Mouse (Mus musculus) limb, embryonic 11.5 days (tissue): Measurements from ENCODE around the gene Arhgef26. TPM values are rescaled to one million over a fixed set of nuclear protein-coding genes. Genes with fewer than 3 reads are reported as not detected.

Experiments used
- ATAC-seq: fragments of 200-750 bp; cut with Nextera tagmentation; 2 replicates; pipeline ENCODE4 v1.8.0; 2017; ENCODE audit warnings: low read depth; ENCODE audit not compliant: insufficient number of reproducible peaks, low FRiP score, low TSS enrichment
- DNase-seq: peaks from one replicate; pipeline ENCODE4 v3.0.0-alpha.2; 2015; ENCODE audit warnings: low spot score
- H3K27ac ChIP-seq: fragments of 300-500 bp; sonication (generic); replicated peaks from 2 replicates; pipeline ENCODE4 v1.5.1; 2014; ENCODE audit warnings: low read depth, mild to moderate bottlenecking, low read length
- H3K27me3 ChIP-seq: fragments of 300-500 bp; sonication (generic); 2 replicates; pipeline ENCODE4 v1.6.1; 2014; ENCODE audit warnings: mild to moderate bottlenecking, low read length, mixed read lengths; ENCODE audit not compliant: control insufficient read depth, insufficient read depth
- H3K36me3 ChIP-seq: fragments of 300-500 bp; sonication (generic); 2 replicates; pipeline ENCODE4 v1.6.1; 2014; ENCODE audit warnings: mild to moderate bottlenecking, low read length, moderate library complexity, mixed read lengths; ENCODE audit not compliant: control insufficient read depth, insufficient read depth
- H3K4me1 ChIP-seq: fragments of 300-500 bp; sonication (generic); 2 replicates; pipeline ENCODE4 v1.6.1; 2014; ENCODE audit warnings: low read length, mixed read lengths; ENCODE audit not compliant: control insufficient read depth, insufficient read depth
- H3K4me2 ChIP-seq: fragments of 300-500 bp; sonication (generic); 2 replicates; pipeline ENCODE4 v1.6.1; 2014; ENCODE audit warnings: low read depth, mild to moderate bottlenecking, moderate library complexity; ENCODE audit not compliant: severe bottlenecking
- H3K4me3 ChIP-seq: fragments of 300-500 bp; sonication (generic); 2 replicates; pipeline ENCODE4 v1.5.1; 2014; ENCODE audit warnings: low read depth, low read length
- H3K9ac ChIP-seq: fragments of 300-500 bp; sonication (generic); 2 replicates; pipeline ENCODE4 v1.6.1; 2014; ENCODE audit warnings: mild to moderate bottlenecking, low read length
- H3K9me3 ChIP-seq: fragments of 300-500 bp; sonication (generic); 2 replicates; pipeline ENCODE4 v1.6.1; 2016; ENCODE audit warnings: low read length; ENCODE audit not compliant: control insufficient read depth
- WGBS: fragments of 180-500 bp; shearing (Covaris S2); extraction: QIAGEN DNeasy Blood & Tissue Kit; methylation state at CpG from one replicate; pipeline ENCODE4 v1.1.7; 2014; 5-methylcytosine and 5-hydroxymethylcytosine counted together
- polyA plus RNA-seq: library from polyadenylated mRNA; unstranded; fragments of >200 nt; fragmentation: Nextera tagmentation; extraction: Ambion mirVana; gene quantifications from 2 replicates; pipeline ENCODE4 v1.2.1, GENCODE M21; 2014

The Arhgef26 gene
- polyA plus RNA-seq: 4.0 and 4.5 TPM in 2 replicates

DNA sequence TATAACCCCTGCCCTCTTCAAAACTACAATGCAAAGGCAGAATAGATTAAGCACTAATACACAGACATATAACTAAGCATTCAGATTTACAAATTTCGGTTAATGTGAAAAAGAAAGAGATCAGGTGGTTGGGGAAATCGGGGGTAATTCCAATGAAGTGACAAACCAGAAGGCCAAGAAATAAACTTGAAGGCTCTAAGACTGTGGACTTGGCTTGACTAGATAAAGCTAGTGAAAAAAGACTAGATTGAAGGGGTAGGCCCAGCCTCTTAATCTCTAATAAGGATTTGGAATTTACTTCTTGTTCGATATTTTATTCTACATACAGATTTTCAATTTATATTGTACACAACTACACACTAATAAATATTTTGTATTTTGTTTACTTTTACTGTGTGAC lies at the start of gene Arhgef26:
Gene Arhgef26 (plus strand): TSS at position 301 of the 400 bp plus-strand sequence.
- no peak for DNase-seq
- peaks cover 9% of the 10 kb centered on the region; the same call in 1 of the 2 replicates for H3K27me3 ChIP-seq
- H3K4me2 ChIP-seq: peak within 1 kb of the TSS; percentile 81
- H3K27ac ChIP-seq: no peak within 1 kb of the TSS
- no peaks in the 10 kb centered on the region for H3K36me3 ChIP-seq
- H3K9me3 ChIP-seq: no peaks in the 10 kb centered on the region
- H3K4me1 ChIP-seq: no peaks in the 10 kb centered on the region; the same call in 1 of the 2 replicates
- ATAC-seq: no peak
- peak within 1 kb of the TSS; percentile 75 for H3K4me3 ChIP-seq
- WGBS: 77% methylated on average over 3 of the region's 3 CpGs
- H3K9ac ChIP-seq: peak within 1 kb of the TSS; percentile 65

GRCm38 (mm10) chr3:62310493-62310892 lies 27.7 kb upstream of the Arhgef26 start:
- Histone ChIP-seq H3K4me1 (no peaks in the 10 kb centered on the region), H3K27me3 (no peaks in the 10 kb centered on the region), H3K9me3 (no peaks in the 10 kb centered on the region), H3K4me2 (no peak overlapping the region), H3K9ac (no peak overlapping the region), H3K27ac (no peak overlapping the region), H3K36me3 (no peaks in the 10 kb centered on the region), H3K4me3 (no peak overlapping the region)
- WGBS: 83% methylated on average over 3 of the region's 3 CpGs
- DNase-seq (no peak), ATAC-seq (no peak)

DNA sequence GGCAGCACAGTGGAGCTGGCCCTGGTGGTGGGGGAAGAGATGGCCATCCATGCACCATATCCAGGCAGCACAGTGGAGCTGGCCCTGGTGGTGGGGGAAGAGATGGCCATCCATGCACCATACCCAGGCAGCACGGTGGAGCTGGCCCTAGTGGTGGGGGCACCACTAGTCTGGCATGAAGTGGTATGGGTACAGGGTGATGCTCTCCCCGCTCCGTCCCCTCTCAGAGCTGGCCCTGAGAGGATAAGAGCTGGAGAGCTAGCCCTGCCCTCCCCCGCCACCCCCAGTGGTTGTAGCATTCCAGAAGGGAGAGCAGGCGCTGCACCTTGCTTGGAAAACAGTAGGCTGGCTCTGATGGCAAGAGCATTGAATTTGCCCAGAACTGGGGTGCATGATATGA lies 26.9 kb upstream of the Arhgef26 start:
- H3K27ac ChIP-seq: no peak overlapping the region
- no peak overlapping the region for H3K4me3 ChIP-seq
- H3K36me3 ChIP-seq: no peaks in the 10 kb centered on the region
- no peaks in the 10 kb centered on the region for H3K27me3 ChIP-seq
- DNase-seq: no peak
- no peak for ATAC-seq
- no peaks in the 10 kb centered on the region for H3K9me3 ChIP-seq
- no peak overlapping the region for H3K9ac ChIP-seq
- H3K4me1 ChIP-seq: no peaks in the 10 kb centered on the region
- 93% methylated on average over 5 of the region's 5 CpGs for WGBS
- no peak overlapping the region for H3K4me2 ChIP-seq

DNA sequence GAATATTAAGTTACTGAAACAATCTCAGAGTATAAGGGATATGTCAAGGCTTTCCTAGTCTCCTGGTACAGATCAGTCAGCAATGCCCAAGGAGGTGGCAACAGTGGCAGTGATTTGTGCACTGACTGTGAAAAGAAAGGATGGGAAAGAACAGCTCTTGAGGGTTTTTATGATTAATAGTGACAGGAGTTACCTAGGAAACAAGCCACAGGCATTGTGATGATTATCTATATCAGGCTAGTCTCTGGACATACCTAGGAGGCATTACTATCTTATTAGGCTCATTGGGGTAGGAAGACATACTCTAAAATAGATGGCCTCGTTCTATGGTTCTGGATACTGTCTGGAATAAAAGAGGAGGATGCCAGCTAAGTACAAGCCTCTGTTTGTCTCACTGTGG lies 13.4 kb upstream of the Arhgef26 start:
- 61% methylated on average over 1 of the region's 1 CpGs for WGBS
- Histone ChIP-seq H3K4me1 (no peaks in the 10 kb centered on the region), H3K27me3 (no peaks in the 10 kb centered on the region), H3K9ac (no peak overlapping the region), H3K9me3 (no peaks in the 10 kb centered on the region), H3K4me2 (no peak overlapping the region), H3K27ac (no peak overlapping the region), H3K36me3 (no peaks in the 10 kb centered on the region), H3K4me3 (no peak overlapping the region)
- DNase-seq (no peak), ATAC-seq (no peak)

GRCm38 (mm10) chr3:62327903-62328302 lies 10.2 kb upstream of the Arhgef26 start:
- no peaks in the 10 kb centered on the region for H3K4me1 ChIP-seq
- H3K27me3 ChIP-seq: no peaks in the 10 kb centered on the region
- H3K9me3 ChIP-seq: no peaks in the 10 kb centered on the region
- H3K36me3 ChIP-seq: no peaks in the 10 kb centered on the region
- no peak overlapping the region for H3K9ac ChIP-seq
- ATAC-seq (no peak), DNase-seq (no peak)
- no peak overlapping the region for H3K27ac ChIP-seq
- no peak overlapping the region for H3K4me3 ChIP-seq
- 80% methylated on average over 2 of the region's 2 CpGs for WGBS
- H3K4me2 ChIP-seq: no peak overlapping the region

GRCm38 (mm10) chr3:62338461-62338853 lies 313 bp downstream of the Arhgef26 start:
- H3K9me3 ChIP-seq: no peaks in the 10 kb centered on the region
- H3K4me2 ChIP-seq: peak overlapping the region; percentile 81
- under 1% methylated on average over 17 of the region's 17 CpGs for WGBS
- H3K27me3 ChIP-seq: peaks cover 9% of the 10 kb centered on the region; the same call in 1 of the 2 replicates
- peak overlapping the region; percentile 75 for H3K4me3 ChIP-seq
- peak overlapping the region; percentile 65 for H3K9ac ChIP-seq
- DNase-seq (no peak), ATAC-seq (no peak; the same call in 1 of the 2 replicates)
- H3K27ac ChIP-seq: no peak overlapping the region
- H3K36me3 ChIP-seq: no peaks in the 10 kb centered on the region
- no peaks in the 10 kb centered on the region; the same call in 1 of the 2 replicates for H3K4me1 ChIP-seq

- no peaks in the 10 kb centered on the region; the same call in 1 of the 2 replicates for H3K4me1 ChIP-seq
- peaks cover 9% of the 10 kb centered on the region; the same call in 1 of the 2 replicates for H3K27me3 ChIP-seq
- WGBS: under 1% methylated on average over 65 of the region's 68 CpGs
- H3K9me3 ChIP-seq: no peaks in the 10 kb centered on the region
- ATAC-seq (peak; percentile 94), DNase-seq (peak; percentile 81)
- peak overlapping the region; percentile 81 for H3K4me2 ChIP-seq
- H3K4me3 ChIP-seq: peak overlapping the region; percentile 75
- no peaks in the 10 kb centered on the region for H3K36me3 ChIP-seq
- peak overlapping the region; percentile 65 for H3K9ac ChIP-seq
- no peak overlapping the region for H3K27ac ChIP-seq
Measured at GRCm38 (mm10) chr3:62338854-62339515, 841 bp downstream of the Arhgef26 start.

DNA sequence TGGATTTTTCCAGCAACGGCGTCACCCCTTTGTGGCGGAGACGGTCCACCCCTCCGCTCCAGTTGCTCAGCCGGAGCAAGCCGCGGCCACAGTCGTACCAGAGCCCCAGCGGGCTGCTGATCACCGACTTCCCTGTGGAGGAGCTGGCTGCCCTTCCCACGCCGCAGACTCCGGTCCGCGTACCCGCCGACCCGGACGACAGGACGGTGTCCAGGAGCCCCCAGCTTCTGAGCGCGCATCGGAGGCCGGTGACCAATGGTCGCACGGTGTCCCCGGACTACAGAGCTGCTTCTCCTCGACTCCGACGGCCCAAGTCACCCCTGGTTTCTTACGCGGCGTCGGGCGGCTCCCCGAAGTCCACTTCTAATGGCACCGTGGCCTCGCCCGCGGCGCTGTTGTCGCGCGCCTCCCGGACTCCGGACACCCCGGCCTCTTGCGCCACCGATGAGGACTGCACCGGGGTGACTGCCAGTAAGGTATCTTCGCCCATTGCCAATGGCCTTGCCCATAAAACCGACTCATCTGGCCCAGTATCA lies 1.4 kb downstream of the Arhgef26 start:
- peak; percentile 74 for DNase-seq
- ATAC-seq: peak; percentile 61
- WGBS: under 1% methylated on average over 53 of the region's 53 CpGs

More for the DNA sequence above, 1.4 kb downstream of the Arhgef26 start:
- Histone ChIP-seq H3K36me3 (no peaks in the 10 kb centered on the region), H3K9ac (peak overlapping the region; percentile 65), H3K9me3 (no peaks in the 10 kb centered on the region), H3K4me1 (no peaks in the 10 kb centered on the region; the same call in 1 of the 2 replicates), H3K4me2 (peak overlapping the region; percentile 81), H3K27me3 (peaks cover 9% of the 10 kb centered on the region; the same call in 1 of the 2 replicates), H3K27ac (no peak overlapping the region), H3K4me3 (peak overlapping the region; percentile 75)
